Mouse (Mus musculus) embryonic facial prominence, embryonic 10.5 days (tissue): ENCODE results near the gene Fam136a. TPM values are rescaled to one million over a fixed set of nuclear protein-coding genes. Genes with fewer than 3 reads are reported as not detected.
A peak's percentile ranks its signal among the peaks of the same experiment; 100 is the strongest.
"Not testable (repeated sequence)": the region's sequence is repeated elsewhere in the genome, so short reads cannot be mapped to it uniquely, and the experiment has no call there.

Source experiments
- DNase-seq: peaks from one replicate; pipeline ENCODE4 v3.0.0-alpha.2; 2017; ENCODE audit warnings: low spot score
- H3K27ac ChIP-seq: fragments of 300-500 bp; sonication (generic); replicated peaks from 2 replicates; pipeline ENCODE4 v1.5.1; 2016; ENCODE audit warnings: mild to moderate bottlenecking
- H3K27me3 ChIP-seq: fragments of 300-500 bp; sonication (generic); replicated peaks from 2 replicates; pipeline ENCODE4 v1.6.1; 2016; ENCODE audit warnings: low read depth, mild to moderate bottlenecking; ENCODE audit not compliant: poor library complexity, severe bottlenecking
- H3K36me3 ChIP-seq: fragments of 300-500 bp; sonication (generic); replicated peaks from 2 replicates; pipeline ENCODE4 v1.6.1; 2016; ENCODE audit warnings: mild to moderate bottlenecking, moderate library complexity
- H3K4me1 ChIP-seq: fragments of 300-500 bp; sonication (generic); 2 replicates; pipeline ENCODE4 v1.6.1; 2016
- H3K4me3 ChIP-seq: fragments of 300-500 bp; sonication (generic); 2 replicates; pipeline ENCODE4 v1.5.1; 2016; ENCODE audit warnings: mild to moderate bottlenecking, moderate library complexity
- H3K9me3 ChIP-seq: fragments of 300-500 bp; sonication (generic); 2 replicates; pipeline ENCODE4 v1.6.1; 2016; ENCODE audit warnings: mild to moderate bottlenecking
- WGBS: fragments of 180-500 bp; shearing (Covaris S2); methylation state at CpG from one replicate; pipeline ENCODE4 v1.1.7; 2016; 5-methylcytosine and 5-hydroxymethylcytosine counted together
- polyA plus RNA-seq: library from polyadenylated mRNA; unstranded; fragments of >200 nt; fragmentation: Nextera tagmentation; extraction: Ambion mirVana; gene quantifications from 2 replicates; pipeline ENCODE4 v1.2.1, GENCODE M21; 2016

Fam136a gene
- polyA plus RNA-seq, 1 experiment from 2014 or later = 191 TPM

- peaks cover 28% of the 10 kb centered on the region for H3K4me1 ChIP-seq
- WGBS = 64% methylated on average over 3 of the region's 3 CpGs
- peak overlapping the region; percentile 95 for H3K27ac ChIP-seq
- H3K4me3 ChIP-seq = peak overlapping the region; percentile 96
- peaks cover 44% of the 10 kb centered on the region for H3K36me3 ChIP-seq
- peak; percentile 22 for DNase-seq
- H3K9me3 ChIP-seq = no peaks in the 10 kb centered on the region
- no peaks in the 10 kb centered on the region for H3K27me3 ChIP-seq
These were observed 4.8 kb downstream of the Fam136a start for GRCm38 (mm10) chr6:86370093-86370713.

- peak within 1 kb of the TSS; percentile 95 for H3K27ac ChIP-seq
- no peaks in the 10 kb centered on the region for H3K27me3 ChIP-seq
- H3K36me3 ChIP-seq = peaks cover 51% of the 10 kb centered on the region
- DNase-seq = peak; percentile 20
- peak within 1 kb of the TSS; percentile 96 for H3K4me3 ChIP-seq
- H3K9me3 ChIP-seq = no peaks in the 10 kb centered on the region
- WGBS = 19% methylated on average over 15 of the region's 15 CpGs
- peaks cover 28% of the 10 kb centered on the region for H3K4me1 ChIP-seq
These were observed 5.4 kb downstream of the Fam136a start, which contains the start of gene Snrpg for GRCm38 (mm10) chr6:86370764-86371339. Snrpg (plus strand) TSS chr6:86371304.

GRCm38 (mm10) chr6:86371340-86371911, 6.0 kb downstream of the Fam136a start:
- H3K4me3 ChIP-seq = peak overlapping the region; percentile 96
- H3K36me3 ChIP-seq = peaks cover 56% of the 10 kb centered on the region
- peaks cover 24% of the 10 kb centered on the region for H3K4me1 ChIP-seq

GRCm38 (mm10) chr6:86371950-86372516, 6.6 kb downstream of the Fam136a start:
- Histone ChIP-seq H3K27ac (peak overlapping the region; percentile 95), H3K27me3 (no peaks in the 10 kb centered on the region), H3K36me3 (peaks cover 61% of the 10 kb centered on the region), H3K4me1 (peaks cover 20% of the 10 kb centered on the region), H3K9me3 (no peaks in the 10 kb centered on the region), H3K4me3 (peak overlapping the region; percentile 96)
- DNase-seq = no peak
- 6% methylated on average over 12 of the region's 12 CpGs for WGBS

More at GRCm38 (mm10) chr6:86371340-86371911, 6.0 kb downstream of the Fam136a start:
- H3K9me3 ChIP-seq = no peaks in the 10 kb centered on the region
- peak overlapping the region; percentile 95 for H3K27ac ChIP-seq
- peak; percentile 96 for DNase-seq
- WGBS = under 1% methylated on average over 50 of the region's 50 CpGs
- no peaks in the 10 kb centered on the region for H3K27me3 ChIP-seq

- H3K27ac ChIP-seq = no peak overlapping the region
- H3K4me1 ChIP-seq = peaks cover 20% of the 10 kb centered on the region
- H3K4me3 ChIP-seq = peak overlapping the region; percentile 13; the same call in 1 of the 2 replicates
- no peaks in the 10 kb centered on the region for H3K9me3 ChIP-seq
- no peaks in the 10 kb centered on the region for H3K27me3 ChIP-seq
- 95% methylated on average over 6 of the region's 6 CpGs for WGBS
- no peak for DNase-seq
- peaks cover 63% of the 10 kb centered on the region for H3K36me3 ChIP-seq
These were observed 8.1 kb downstream of the Fam136a start for GRCm38 (mm10) chr6:86373556-86373955.

- no peak overlapping the region for H3K4me3 ChIP-seq
- H3K27me3 ChIP-seq = no peaks in the 10 kb centered on the region
- no peak for DNase-seq
- peaks cover 2% of the 10 kb centered on the region; the same call in 1 of the 2 replicates for H3K4me1 ChIP-seq
- 92% methylated on average over 3 of the region's 3 CpGs for WGBS
- H3K27ac ChIP-seq = no peak overlapping the region
- H3K36me3 ChIP-seq = peaks cover 69% of the 10 kb centered on the region
- H3K9me3 ChIP-seq = no peaks in the 10 kb centered on the region
These were observed 12.9 kb downstream of the Fam136a start for GRCm38 (mm10) chr6:86378341-86378740.

- H3K9me3 ChIP-seq, H3K4me3 ChIP-seq, H3K27me3 ChIP-seq, DNase-seq, H3K4me1 ChIP-seq, H3K27ac ChIP-seq: not testable (repeated sequence)
- peaks cover 58% of the 10 kb centered on the region for H3K36me3 ChIP-seq
- 76% methylated on average over 8 of the region's 8 CpGs for WGBS
These were observed 14.7 kb downstream of the Fam136a start for GRCm38 (mm10) chr6:86380112-86380511.

GRCm38 (mm10) chr6:86382551-86382950, 17.1 kb downstream of the Fam136a start:
- no peak for DNase-seq
- H3K27me3 ChIP-seq = no peaks in the 10 kb centered on the region
- no peak overlapping the region for H3K4me3 ChIP-seq
- peaks cover 3% of the 10 kb centered on the region; the same call in 1 of the 2 replicates for H3K4me1 ChIP-seq
- H3K36me3 ChIP-seq = peaks cover 55% of the 10 kb centered on the region
- H3K27ac ChIP-seq = no peak overlapping the region
- no peaks in the 10 kb centered on the region for H3K9me3 ChIP-seq

GRCm38 (mm10) chr6:86383370-86383769, 17.9 kb downstream of the Fam136a start:
- Histone ChIP-seq H3K9me3 (no peaks in the 10 kb centered on the region), H3K36me3 (peaks cover 55% of the 10 kb centered on the region), H3K27ac (no peak overlapping the region), H3K27me3 (no peaks in the 10 kb centered on the region), H3K4me3 (no peak overlapping the region), H3K4me1 (peaks cover 3% of the 10 kb centered on the region; the same call in 1 of the 2 replicates)
- WGBS = 47% methylated on average over 16 of the region's 16 CpGs
- no peak for DNase-seq

- peaks cover 55% of the 10 kb centered on the region for H3K36me3 ChIP-seq
- H3K4me3 ChIP-seq = no peak overlapping the region
- DNase-seq = no peak
- H3K9me3 ChIP-seq = no peaks in the 10 kb centered on the region
- H3K27ac ChIP-seq = no peak overlapping the region
- H3K4me1 ChIP-seq = peaks cover 3% of the 10 kb centered on the region; the same call in 1 of the 2 replicates
- no peaks in the 10 kb centered on the region for H3K27me3 ChIP-seq
- 71% methylated on average over 4 of the region's 4 CpGs for WGBS
These were observed 19.2 kb downstream of the Fam136a start for GRCm38 (mm10) chr6:86384692-86385091.

GRCm38 (mm10) chr6:86385362-86386104, 20.1 kb downstream of the Fam136a start:
- peaks cover 3% of the 10 kb centered on the region; the same call in 1 of the 2 replicates for H3K4me1 ChIP-seq
- H3K27me3 ChIP-seq = no peaks in the 10 kb centered on the region
- WGBS = 86% methylated on average over 5 of the region's 5 CpGs
- no peaks in the 10 kb centered on the region for H3K9me3 ChIP-seq
- no peak for DNase-seq
- no peak overlapping the region for H3K27ac ChIP-seq
- peaks cover 59% of the 10 kb centered on the region for H3K36me3 ChIP-seq
- H3K4me3 ChIP-seq = no peak overlapping the region

- H3K36me3 ChIP-seq = peaks cover 72% of the 10 kb centered on the region
- WGBS = 88% methylated on average over 12 of the region's 12 CpGs
- H3K9me3 ChIP-seq = no peaks in the 10 kb centered on the region
- no peak overlapping the region for H3K27ac ChIP-seq
- no peak overlapping the region for H3K4me3 ChIP-seq
- peaks cover 3% of the 10 kb centered on the region; the same call in 1 of the 2 replicates for H3K4me1 ChIP-seq
- no peak for DNase-seq
- H3K27me3 ChIP-seq = no peaks in the 10 kb centered on the region
These were observed 21.9 kb downstream of the Fam136a start for GRCm38 (mm10) chr6:86387313-86387712.
